Mouse (Mus musculus): Measurements from ENCODE around the gene Larp4b. TPM values are rescaled to one million over a fixed set of nuclear protein-coding genes. Genes with fewer than 3 reads are reported as not detected.

Larp4b gene
- 9.1 and 9.3 TPM in 2 replicates for polyA plus RNA-seq (2012; rRNA removed)

GRCm38 (mm10) chr13:9093316-9094155 is at the start of gene Larp4b:
TSS of gene Larp4b (plus strand) at chr13:9093881.

Other genes with a start within 250 kb of the Larp4b start
- gene Wdr37, start 222.0 kb upstream of the Larp4b start, polyA plus RNA-seq (2012; rRNA removed) = 1.3 and 2.6 TPM in 2 replicates
- gene Idi1, start 208.4 kb upstream of the Larp4b start, polyA plus RNA-seq (2012; rRNA removed) = 3.3 and 3.5 TPM in 2 replicates
- not detected in 2 replicates for gene Gm9745, start 145.7 kb upstream of the Larp4b start, polyA plus RNA-seq (2012; rRNA removed)
- gene Idi2, start 141.0 kb upstream of the Larp4b start, polyA plus RNA-seq (2012; rRNA removed) = not detected in 2 replicates
- gene Gtpbp4, start 97.8 kb upstream of the Larp4b start, polyA plus RNA-seq (2012; rRNA removed) = 0.60 and 1.4 TPM in 2 replicates
- gene Dip2c, start 182.6 kb downstream of the Larp4b start, polyA plus RNA-seq (2012; rRNA removed) = 2.0 and 2.4 TPM in 2 replicates

Data from stomach, adult 2 months (tissue).